Mouse (Mus musculus) mesoderm, embryonic 11.5 days (tissue): Measurements from ENCODE around the gene Glra1.
"Not testable (repeated sequence)": the region's sequence is repeated elsewhere in the genome, so short reads cannot be mapped to it uniquely, and the experiment has no call there.

Experiments
- DNase-seq: peaks from one replicate; pipeline ENCODE4 v3.0.0-alpha.2; 2012; ENCODE audit warnings: low read depth, low spot score

The Glra1 gene

GRCm38 (mm10) chr11:55607808-55608523 is at the start of gene Glra1:
Gene Glra1 (minus strand): TSS chr11:55608198.
- peak; percentile 88 for DNase-seq

DNA sequence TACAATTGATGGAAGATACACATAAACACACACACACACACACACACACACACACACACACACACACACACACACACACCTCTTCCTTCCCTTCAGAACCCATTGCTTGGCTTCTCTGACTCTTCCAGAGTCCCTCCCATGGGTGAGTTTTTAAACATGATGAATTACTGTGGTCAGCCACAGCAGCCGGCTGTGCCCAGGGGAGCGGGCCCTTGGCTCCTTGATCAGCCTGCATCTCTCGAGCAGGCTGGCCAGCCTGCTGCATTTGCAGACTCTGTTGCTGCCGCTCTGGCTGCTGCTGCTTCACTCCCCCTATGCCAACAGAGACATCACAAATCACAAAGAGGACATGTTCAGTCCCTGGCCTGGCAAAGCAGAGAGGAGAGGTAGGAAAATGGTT is 29.0 kb upstream of the Glra1 start:
- DNase-seq = peak; percentile 22

DNA sequence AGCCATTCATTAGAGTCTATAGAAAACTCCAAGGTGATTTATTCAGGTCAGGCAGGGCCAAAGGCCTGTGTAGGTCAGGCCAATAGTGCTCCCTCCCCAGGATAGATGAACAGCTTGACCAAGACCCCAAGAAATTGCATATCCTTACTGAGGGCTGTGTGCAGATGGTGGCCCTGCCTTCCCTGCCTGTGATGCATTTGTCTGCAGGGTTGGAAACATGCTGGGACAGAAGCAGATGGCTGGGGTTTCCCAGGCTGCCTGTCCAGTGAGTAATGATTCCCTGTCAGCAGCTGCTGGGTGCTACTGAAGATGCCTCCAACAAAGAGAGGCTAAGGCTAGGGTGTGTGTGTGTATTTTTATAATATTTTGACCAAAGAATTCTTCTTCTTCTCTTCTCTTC is 25.9 kb upstream of the Glra1 start:
- peak; percentile 60 for DNase-seq

DNA sequence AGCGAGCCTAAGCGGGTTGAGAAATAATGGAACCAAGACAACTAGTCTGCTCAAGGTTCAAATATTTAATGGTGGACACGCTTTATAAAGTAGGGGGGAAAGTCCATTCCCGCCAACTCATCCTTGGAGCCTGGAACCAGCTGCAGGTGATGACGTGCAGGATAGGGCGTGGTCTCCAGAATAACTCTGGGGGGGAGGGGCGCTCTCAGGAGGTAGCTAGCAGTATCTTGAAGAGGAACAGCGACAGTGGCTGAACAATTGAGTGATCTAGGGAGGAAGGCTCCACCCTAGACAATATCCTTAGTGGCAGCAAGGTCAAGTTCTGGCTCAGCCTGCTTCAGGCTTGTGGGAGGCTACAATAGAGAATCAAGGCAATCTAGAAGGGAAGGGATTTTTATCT is 6.6 kb upstream of the Glra1 start:
- DNase-seq = not testable (repeated sequence)

GRCm38 (mm10) chr11:55608524-55608920 is 524 bp upstream of the Glra1 start:
- DNase-seq = peak; percentile 70

- DNase-seq = peak; percentile 50
These were observed 761 bp downstream of the Glra1 start for GRCm38 (mm10) chr11:55607066-55607807.

GRCm38 (mm10) chr11:55601447-55602065 is 6.4 kb downstream of the Glra1 start:
- peak; percentile 69 for DNase-seq

DNA sequence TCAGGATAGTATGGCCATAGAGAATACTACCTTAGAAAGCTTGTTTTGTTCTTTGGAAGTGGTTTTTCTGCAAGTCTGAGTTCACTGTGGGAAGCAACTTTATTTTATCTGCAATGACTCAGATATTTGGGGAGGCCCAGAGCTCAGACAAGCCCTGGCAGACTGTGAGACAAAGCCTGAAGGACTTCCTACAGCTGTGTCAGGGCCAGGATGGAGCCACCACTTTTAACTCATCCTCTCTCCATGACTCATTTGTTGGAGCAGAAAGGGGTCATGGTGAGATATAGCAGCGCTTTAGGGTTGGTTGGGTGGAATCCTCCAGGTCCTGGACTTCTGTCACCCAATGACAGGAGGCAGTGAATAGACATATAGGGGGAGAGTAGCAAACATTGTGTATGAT is 12.3 kb downstream of the Glra1 start:
- DNase-seq = no peak

GRCm38 (mm10) chr11:55594411-55594810 is 13.6 kb downstream of the Glra1 start:
- no peak for DNase-seq

DNA sequence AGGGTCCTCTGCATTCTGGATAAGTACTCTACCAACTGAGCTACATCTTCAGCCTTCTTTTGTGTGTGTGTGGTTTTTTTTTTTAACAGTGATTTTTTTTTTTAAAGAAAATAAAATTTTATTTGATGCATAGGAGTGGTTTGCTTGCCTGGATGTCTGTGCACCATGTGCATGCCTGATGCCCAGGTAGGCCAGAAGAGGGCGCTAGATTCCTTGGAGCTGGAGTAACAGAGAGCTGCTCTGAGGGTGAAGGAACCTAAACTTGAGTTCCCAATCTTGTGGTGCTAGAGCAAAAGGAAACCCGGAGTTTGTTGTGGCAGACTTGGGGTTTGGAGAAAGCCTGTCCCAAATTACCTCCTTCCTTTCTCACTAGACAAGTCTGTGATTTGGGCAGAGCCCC is 16.8 kb downstream of the Glra1 start:
- DNase-seq = no peak

- no peak for DNase-seq
These were observed 18.4 kb downstream of the Glra1 start for GRCm38 (mm10) chr11:55589376-55590167.

GRCm38 (mm10) chr11:55574397-55574796 is 33.6 kb downstream of the Glra1 start:
- DNase-seq = no peak

DNA sequence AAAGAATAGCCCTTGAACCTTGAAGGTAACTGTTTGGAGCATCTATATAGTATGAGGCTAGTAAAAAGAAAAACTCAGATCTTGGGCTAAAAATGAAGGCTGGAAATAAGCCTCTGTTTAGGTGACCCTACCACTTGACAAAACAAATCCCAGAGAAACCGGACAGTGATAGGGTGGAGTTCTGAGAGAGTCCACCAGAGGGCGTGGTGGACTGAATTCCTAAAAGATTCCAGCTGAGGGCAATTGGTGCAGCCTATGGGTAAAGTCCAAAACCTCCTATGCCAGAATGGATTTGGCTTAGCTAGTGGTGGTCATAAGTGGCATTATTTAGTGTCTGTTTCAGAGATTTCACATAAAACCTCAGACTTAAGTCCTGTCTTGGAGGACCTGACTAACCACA is 36.9 kb downstream of the Glra1 start:
- peak; percentile 60 for DNase-seq

- DNase-seq = peak; percentile 39
These were observed 41.5 kb downstream of the Glra1 start for GRCm38 (mm10) chr11:55566309-55567099.

GRCm38 (mm10) chr11:55545690-55546089 is 62.3 kb downstream of the Glra1 start:
- DNase-seq = no peak

- no peak for DNase-seq
These were observed 65.3 kb downstream of the Glra1 start for GRCm38 (mm10) chr11:55542671-55543070.

DNA sequence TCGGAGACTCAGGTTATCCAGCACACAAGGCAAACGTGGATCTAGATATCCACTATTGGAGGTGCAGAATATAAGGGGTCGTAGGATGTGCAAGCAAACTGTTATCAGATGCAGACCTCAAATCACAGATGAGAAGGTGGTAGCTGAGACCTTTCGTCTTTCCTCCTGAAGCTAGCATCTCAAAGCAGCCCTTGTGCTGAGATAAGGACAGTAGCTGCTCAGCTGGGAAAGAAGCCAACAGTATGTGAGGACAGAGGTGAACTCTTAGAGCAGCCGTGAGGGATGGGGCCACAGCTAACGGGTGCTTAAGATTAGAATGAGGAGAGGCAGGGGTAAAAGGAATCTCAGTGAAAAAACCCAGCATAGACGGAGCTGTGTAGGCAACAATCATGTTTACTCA is 65.9 kb downstream of the Glra1 start:
- no peak for DNase-seq

DNA sequence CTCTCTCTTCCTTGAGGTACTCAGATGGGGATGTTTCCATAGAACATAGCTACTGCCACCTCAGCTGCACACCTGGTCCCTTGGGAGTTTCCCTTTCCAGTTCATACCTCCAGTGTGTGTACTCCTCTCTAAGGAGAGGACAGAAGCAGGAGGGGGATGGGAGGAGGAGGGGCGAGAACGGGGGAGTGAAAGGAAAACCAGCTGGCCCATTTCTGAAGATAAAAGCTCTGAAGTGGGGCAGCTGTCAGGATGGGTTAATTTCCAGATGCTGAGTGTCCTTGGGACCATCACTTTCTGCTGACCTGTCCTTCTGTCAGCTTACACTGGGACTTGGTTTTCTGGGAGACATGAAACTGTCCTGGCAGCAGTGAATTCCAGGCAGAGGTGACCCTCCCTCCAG is 73.2 kb downstream of the Glra1 start:
- no peak for DNase-seq

- DNase-seq = no peak
These were observed 74.6 kb downstream of the Glra1 start for GRCm38 (mm10) chr11:55533378-55533777.

DNA sequence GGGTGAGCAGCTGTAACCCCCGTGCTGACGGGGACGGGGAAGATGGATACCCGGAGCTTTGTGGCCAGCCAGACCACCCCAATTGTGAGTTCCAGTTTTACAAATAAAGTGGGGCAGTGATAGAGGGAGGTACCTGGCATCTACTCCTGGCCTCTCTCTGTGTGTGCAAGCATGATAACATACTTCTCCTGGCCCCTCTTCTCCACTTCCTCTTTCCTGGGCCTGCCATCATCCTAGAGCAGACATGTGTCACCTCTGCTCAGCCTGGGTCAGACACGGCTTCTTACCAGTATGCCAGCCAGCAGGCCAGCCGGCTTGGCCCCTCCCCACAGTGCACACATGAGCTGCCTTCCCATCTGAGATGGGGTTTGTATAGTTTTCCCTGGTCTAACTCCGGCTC is 77.3 kb downstream of the Glra1 start:
- DNase-seq = no peak
